Mouse (Mus musculus) gastrocnemius, adult 8-10 months (tissue): ENCODE measurements around the gene Ranbp3. TPM values are rescaled to one million over a fixed set of nuclear protein-coding genes. Genes with fewer than 3 reads are reported as not detected.

Source experiments
- total RNA-seq, 4 experiments: library from RNA; stranded (reverse); gene quantifications; 2 replicates each; pipeline ENCODE4 v1.2.4; 2022

The Ranbp3 gene
- total RNA-seq, 4 experiments from 2014 or later: 36.5 to 40.7 (median 39.7) TPM

Other genes with a start within 250 kb of the Ranbp3 start
- 10 to 100 TPM; 25.5 to 38.3 (median 30.6) TPM for gene Ptprs, start 196.8 kb upstream of the Ranbp3 start, total RNA-seq
- not detected for gene Znrf4, start 160.9 kb upstream of the Ranbp3 start, total RNA-seq
- under 1 TPM; 0.31 to 0.83 (median 0.40) TPM for gene Gm20219, start 118.9 kb upstream of the Ranbp3 start, total RNA-seq
- gene Safb2, start 88.7 kb upstream of the Ranbp3 start, total RNA-seq: 10 to 100 TPM; 19.7 to 30.7 (median 25.9) TPM
- gene Safb, start 88.5 kb upstream of the Ranbp3 start, total RNA-seq: 10 to 100 TPM; 29.6 to 46.7 (median 37.6) TPM
- 100 to 1,000 TPM; 119 to 142 (median 131) TPM for gene 2410015M20Rik, start 63.5 kb upstream of the Ranbp3 start, total RNA-seq
- gene Rpl36, start 59.9 kb upstream of the Ranbp3 start, total RNA-seq: 100 to 1,000 TPM; 576 to 726 (median 610) TPM
- gene Lonp1, start 46.4 kb upstream of the Ranbp3 start, total RNA-seq: 10 to 100 TPM; 63.0 to 69.4 (median 67.5) TPM
- gene Catsperd, start 45.2 kb upstream of the Ranbp3 start, total RNA-seq: not detected
- 100 to 1,000 TPM; 325 to 413 (median 358) TPM for gene Ndufa11, start 44.5 kb downstream of the Ranbp3 start, total RNA-seq
- 1 to 10 TPM; 1.8 to 3.1 (median 2.4) TPM for gene Vmac, start 44.7 kb downstream of the Ranbp3 start, total RNA-seq
- gene Nrtn, start 84.2 kb downstream of the Ranbp3 start, total RNA-seq: 1 to 10 TPM; 1.9 to 5.0 (median 3.5) TPM
- gene Dus3l, start 91.5 kb downstream of the Ranbp3 start, total RNA-seq: 10 to 100 TPM; 12.6 to 17.4 (median 15.4) TPM
- gene Prr22, start 97.0 kb downstream of the Ranbp3 start, total RNA-seq: under 1 TPM in 1 of 4 experiments, not detected in 3; 0.12 TPM
- gene Rfx2, start 157.7 kb downstream of the Ranbp3 start, total RNA-seq: 1 to 10 TPM; 1.8 to 3.6 (median 2.5) TPM
- gene Acsbg2, start 201.2 kb downstream of the Ranbp3 start, total RNA-seq: not detected
- gene 1700061G19Rik, start 202.2 kb downstream of the Ranbp3 start, total RNA-seq: not detected